Mouse (Mus musculus): ENCODE data around the gene Mknk2. TPM values are rescaled to one million over a fixed set of nuclear protein-coding genes. Genes with fewer than 3 reads are reported as not detected.

Gene Mknk2
- polyA plus RNA-seq, 1 experiment from 2014 or later, result 43.7 TPM

DNA sequence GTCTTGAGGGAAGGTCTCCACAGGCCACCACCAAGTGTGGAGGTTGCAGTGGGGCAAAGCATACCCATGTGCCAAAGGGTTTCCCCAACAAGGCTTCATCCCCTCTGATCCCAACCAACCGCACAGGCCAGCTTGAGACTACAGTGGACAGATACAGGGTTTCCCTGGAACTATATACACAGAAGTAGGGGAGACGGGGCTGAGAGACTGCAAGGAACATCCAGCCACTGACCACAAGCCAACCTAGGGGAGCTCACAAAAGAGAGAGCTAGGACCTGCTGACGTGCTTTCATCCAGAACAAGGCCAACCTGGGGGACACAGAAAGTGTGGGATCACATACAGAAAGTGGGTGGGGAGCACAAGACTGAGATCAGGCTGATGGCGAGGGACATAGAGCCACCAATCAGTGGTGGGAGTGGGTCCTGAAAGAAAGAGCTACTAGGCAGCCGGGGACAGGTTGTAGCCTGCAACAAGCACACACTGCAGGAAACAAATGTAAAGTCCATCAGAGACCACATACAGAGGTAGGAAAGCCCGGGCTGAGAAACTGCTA is 3.0 kb downstream of the Mknk2 start:
- H3K4me2 ChIP-seq (ENCODE audit: low read length), result peak overlapping the region; percentile 80
- no peak for ATAC-seq
- H3K4me3 ChIP-seq (ENCODE audit: low read depth, low read length), result peak overlapping the region; percentile 100
- peak overlapping the region; percentile 87 for H3K27ac ChIP-seq (ENCODE audit: low read length)
- no peaks in the 10 kb centered on the region for H3K27me3 ChIP-seq (ENCODE audit: control insufficient read depth, insufficient read depth, low read depth, low read length)
- H3K36me3 ChIP-seq (ENCODE audit: control insufficient read depth, insufficient read depth, low read length), result peaks cover 12% of the 10 kb centered on the region
- WGBS, result 16% methylated on average over 6 of the region's 6 CpGs
- H3K4me1 ChIP-seq (ENCODE audit: control insufficient read depth, insufficient read depth, low read length), result peaks cover 44% of the 10 kb centered on the region
- H3K9me3 ChIP-seq (replicated peaks; ENCODE audit: control insufficient read depth, low read length, poor library complexity, severe bottlenecking), result no peaks in the 10 kb centered on the region
- peak overlapping the region; percentile 98 for H3K9ac ChIP-seq (ENCODE audit: low read depth, low read length)

DNA sequence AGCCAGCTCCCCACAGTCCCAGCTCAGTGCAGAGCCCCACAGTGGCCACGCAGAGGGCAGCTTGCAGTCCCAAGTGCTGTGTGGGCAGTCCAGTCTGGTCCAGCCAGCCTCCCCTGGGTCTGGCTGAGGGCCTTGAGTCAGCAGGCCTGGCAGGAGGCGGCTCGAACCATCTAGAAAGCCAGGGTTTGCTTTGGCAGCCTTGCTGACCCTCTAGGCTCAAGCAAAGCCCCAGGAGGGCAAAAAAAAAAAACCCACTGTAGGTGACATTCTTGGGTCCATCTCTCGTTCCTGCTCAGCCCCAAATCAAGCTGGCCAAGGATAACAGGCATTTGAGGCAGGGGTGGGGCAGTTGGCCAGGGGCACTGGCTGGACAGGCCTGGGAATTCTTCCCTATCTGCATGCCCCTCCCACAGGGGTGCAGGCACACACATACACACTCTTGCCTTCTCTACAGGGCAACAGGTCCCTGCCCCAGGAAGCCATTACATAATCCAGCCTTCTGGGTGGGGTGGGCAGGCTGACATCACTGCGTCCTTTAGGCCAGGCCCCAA is 3.7 kb downstream of the Mknk2 start:
- peak overlapping the region; percentile 80 for H3K4me2 ChIP-seq (ENCODE audit: low read length)
- H3K9ac ChIP-seq (ENCODE audit: low read depth, low read length), result peak overlapping the region; percentile 98
- no peaks in the 10 kb centered on the region for H3K27me3 ChIP-seq (ENCODE audit: control insufficient read depth, insufficient read depth, low read depth, low read length)
- H3K36me3 ChIP-seq (ENCODE audit: control insufficient read depth, insufficient read depth, low read length), result peaks cover 16% of the 10 kb centered on the region
- ATAC-seq, result no peak
- peaks cover 44% of the 10 kb centered on the region for H3K4me1 ChIP-seq (ENCODE audit: control insufficient read depth, insufficient read depth, low read length)
- peak overlapping the region; percentile 100 for H3K4me3 ChIP-seq (ENCODE audit: low read depth, low read length)
- H3K27ac ChIP-seq (ENCODE audit: low read length), result no peak overlapping the region
- WGBS, result 72% methylated on average over 5 of the region's 5 CpGs
- H3K9me3 ChIP-seq (replicated peaks; ENCODE audit: control insufficient read depth, low read length, poor library complexity, severe bottlenecking), result no peaks in the 10 kb centered on the region

DNA sequence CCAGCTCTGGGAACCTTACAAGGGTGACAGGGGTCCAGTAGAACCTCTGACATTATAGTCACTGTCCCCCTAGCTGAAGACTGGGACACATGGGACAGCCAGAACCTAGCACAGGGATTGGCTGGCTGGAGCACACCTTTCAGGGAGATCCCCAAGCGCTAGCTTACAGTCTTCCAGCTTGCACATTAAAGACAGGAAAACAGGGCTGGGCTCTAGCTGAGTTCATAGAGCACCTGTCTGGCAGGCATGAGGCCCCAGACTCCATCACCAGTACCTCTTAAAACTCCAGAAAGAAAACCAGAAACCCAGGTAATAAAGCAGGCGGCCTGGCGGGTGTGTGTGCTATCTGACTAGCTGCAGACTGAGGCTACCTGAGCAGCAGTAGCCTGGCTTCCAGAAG is 4.2 kb downstream of the Mknk2 start:
- no peak overlapping the region for H3K27ac ChIP-seq (ENCODE audit: low read length)
- H3K4me1 ChIP-seq (ENCODE audit: control insufficient read depth, insufficient read depth, low read length), result peaks cover 44% of the 10 kb centered on the region
- WGBS, result 89% methylated on average over 3 of the region's 3 CpGs
- peak overlapping the region; percentile 98 for H3K9ac ChIP-seq (ENCODE audit: low read depth, low read length)
- peak overlapping the region; percentile 80 for H3K4me2 ChIP-seq (ENCODE audit: low read length)
- no peaks in the 10 kb centered on the region for H3K9me3 ChIP-seq (replicated peaks; ENCODE audit: control insufficient read depth, low read length, poor library complexity, severe bottlenecking)
- H3K27me3 ChIP-seq (ENCODE audit: control insufficient read depth, insufficient read depth, low read depth, low read length), result no peaks in the 10 kb centered on the region
- H3K4me3 ChIP-seq (ENCODE audit: low read depth, low read length), result no peak overlapping the region; the same call in 1 of the 2 replicates
- ATAC-seq, result no peak
- H3K36me3 ChIP-seq (ENCODE audit: control insufficient read depth, insufficient read depth, low read length), result peaks cover 21% of the 10 kb centered on the region

DNA sequence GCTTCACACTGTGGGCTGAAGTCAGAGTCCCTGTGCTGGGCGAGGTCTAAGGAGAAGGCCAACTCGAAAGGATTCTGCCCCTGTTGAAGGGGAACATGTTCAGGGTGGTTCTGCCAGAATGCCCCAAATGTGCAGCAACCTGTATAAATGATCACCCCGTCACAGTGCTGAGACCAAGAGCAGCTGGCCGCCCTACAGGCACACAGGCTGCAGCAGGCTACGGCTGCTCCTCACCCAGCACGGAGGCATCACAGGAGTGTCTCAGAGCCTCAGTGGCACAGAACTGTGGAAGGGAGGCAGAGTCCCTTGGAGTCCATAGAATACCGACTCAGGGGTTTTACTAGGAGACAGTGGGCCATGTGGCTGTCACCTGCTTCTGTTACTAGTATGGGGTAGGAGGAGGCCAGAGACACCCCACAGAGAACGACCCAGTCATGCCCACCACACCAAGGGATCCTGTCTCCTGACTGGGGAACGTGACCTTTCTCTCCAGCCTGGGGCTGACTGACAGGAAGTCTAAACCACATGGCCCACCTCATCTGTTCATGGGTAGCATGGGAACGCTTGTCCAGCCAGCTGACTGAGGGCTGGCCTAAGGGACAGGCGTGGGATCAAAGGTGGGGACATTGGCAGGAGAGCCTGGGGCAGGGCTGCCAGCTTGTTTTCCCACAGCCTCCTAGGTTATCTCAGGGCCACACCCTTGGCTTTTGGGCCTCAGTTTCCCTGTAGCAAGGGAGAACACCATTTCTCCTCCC is 5.8 kb downstream of the Mknk2 start:
- H3K4me2 ChIP-seq (ENCODE audit: low read length), result no peak overlapping the region
- ATAC-seq, result no peak
- H3K36me3 ChIP-seq (ENCODE audit: control insufficient read depth, insufficient read depth, low read length), result peaks cover 36% of the 10 kb centered on the region
- H3K4me1 ChIP-seq (ENCODE audit: control insufficient read depth, insufficient read depth, low read length), result peaks cover 31% of the 10 kb centered on the region
- 84% methylated on average over 11 of the region's 11 CpGs for WGBS
- no peak overlapping the region for H3K27ac ChIP-seq (ENCODE audit: low read length)
- no peak overlapping the region for H3K4me3 ChIP-seq (ENCODE audit: low read depth, low read length)
- no peak overlapping the region for H3K9ac ChIP-seq (ENCODE audit: low read depth, low read length)
- no peaks in the 10 kb centered on the region for H3K9me3 ChIP-seq (replicated peaks; ENCODE audit: control insufficient read depth, low read length, poor library complexity, severe bottlenecking)
- no peaks in the 10 kb centered on the region for H3K27me3 ChIP-seq (ENCODE audit: control insufficient read depth, insufficient read depth, low read depth, low read length)

DNA sequence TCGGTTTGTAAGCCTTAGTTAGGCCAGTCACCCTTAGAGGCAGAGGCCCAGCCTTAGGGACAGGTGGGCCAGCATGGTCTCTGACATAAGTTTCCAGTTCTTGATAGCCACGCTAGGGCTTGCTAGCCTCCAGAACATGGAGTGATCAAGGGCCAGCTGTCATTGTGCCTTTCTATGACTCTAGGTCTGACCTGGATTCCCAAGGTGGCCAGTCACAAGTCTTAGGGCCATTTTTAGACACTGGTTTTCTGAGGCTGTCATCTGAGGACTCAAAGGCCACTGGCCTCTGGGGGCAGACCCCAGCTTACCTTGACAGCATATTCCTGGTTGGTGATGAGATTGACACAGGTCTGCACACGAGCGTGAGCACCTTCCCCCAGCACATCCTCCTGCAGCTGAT is 6.7 kb downstream of the Mknk2 start:
- Histone ChIP-seq H3K4me1 (ENCODE audit: control insufficient read depth, insufficient read depth, low read length) (peaks cover 27% of the 10 kb centered on the region), H3K4me3 (ENCODE audit: low read depth, low read length) (no peak overlapping the region), H3K9ac (ENCODE audit: low read depth, low read length) (no peak overlapping the region), H3K27me3 (ENCODE audit: control insufficient read depth, insufficient read depth, low read depth, low read length) (no peaks in the 10 kb centered on the region), H3K4me2 (ENCODE audit: low read length) (no peak overlapping the region), H3K27ac (ENCODE audit: low read length) (no peak overlapping the region), H3K36me3 (ENCODE audit: control insufficient read depth, insufficient read depth, low read length) (peaks cover 41% of the 10 kb centered on the region), H3K9me3 (replicated peaks; ENCODE audit: control insufficient read depth, low read length, poor library complexity, severe bottlenecking) (no peaks in the 10 kb centered on the region)
- 94% methylated on average over 4 of the region's 4 CpGs for WGBS
- no peak for ATAC-seq

DNA sequence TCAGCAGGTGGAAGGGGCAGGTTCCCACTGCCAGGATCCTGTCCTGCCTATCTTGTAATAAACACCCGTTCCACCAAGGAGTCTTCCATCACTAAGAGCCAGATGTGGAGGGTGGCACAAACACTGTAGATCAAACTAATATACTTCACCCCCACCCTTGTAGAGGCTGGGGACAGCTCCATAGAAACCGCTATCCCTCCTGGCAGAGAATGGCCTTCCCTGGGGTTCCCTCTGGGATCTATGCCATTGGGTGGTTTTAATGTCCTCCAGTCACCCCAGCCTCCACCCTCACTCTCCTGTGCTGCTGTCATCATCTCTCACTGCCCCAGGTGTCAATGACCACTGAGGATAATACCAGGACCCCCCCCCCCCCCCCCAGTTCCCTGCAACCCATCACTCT is 7.4 kb downstream of the Mknk2 start:
- Histone ChIP-seq H3K4me3 (ENCODE audit: low read depth, low read length) (no peak overlapping the region), H3K9me3 (replicated peaks; ENCODE audit: control insufficient read depth, low read length, poor library complexity, severe bottlenecking) (no peaks in the 10 kb centered on the region), H3K27ac (ENCODE audit: low read length) (no peak overlapping the region), H3K9ac (ENCODE audit: low read depth, low read length) (0 out of 2 replicates have a peak overlapping the region, but pooled peaks have one; percentile 26), H3K4me2 (ENCODE audit: low read length) (no peak overlapping the region), H3K4me1 (ENCODE audit: control insufficient read depth, insufficient read depth, low read length) (peaks cover 27% of the 10 kb centered on the region), H3K27me3 (ENCODE audit: control insufficient read depth, insufficient read depth, low read depth, low read length) (no peaks in the 10 kb centered on the region), H3K36me3 (ENCODE audit: control insufficient read depth, insufficient read depth, low read length) (peaks cover 45% of the 10 kb centered on the region)
- 87% methylated on average over 2 of the region's 2 CpGs for WGBS
- no peak for ATAC-seq

DNA sequence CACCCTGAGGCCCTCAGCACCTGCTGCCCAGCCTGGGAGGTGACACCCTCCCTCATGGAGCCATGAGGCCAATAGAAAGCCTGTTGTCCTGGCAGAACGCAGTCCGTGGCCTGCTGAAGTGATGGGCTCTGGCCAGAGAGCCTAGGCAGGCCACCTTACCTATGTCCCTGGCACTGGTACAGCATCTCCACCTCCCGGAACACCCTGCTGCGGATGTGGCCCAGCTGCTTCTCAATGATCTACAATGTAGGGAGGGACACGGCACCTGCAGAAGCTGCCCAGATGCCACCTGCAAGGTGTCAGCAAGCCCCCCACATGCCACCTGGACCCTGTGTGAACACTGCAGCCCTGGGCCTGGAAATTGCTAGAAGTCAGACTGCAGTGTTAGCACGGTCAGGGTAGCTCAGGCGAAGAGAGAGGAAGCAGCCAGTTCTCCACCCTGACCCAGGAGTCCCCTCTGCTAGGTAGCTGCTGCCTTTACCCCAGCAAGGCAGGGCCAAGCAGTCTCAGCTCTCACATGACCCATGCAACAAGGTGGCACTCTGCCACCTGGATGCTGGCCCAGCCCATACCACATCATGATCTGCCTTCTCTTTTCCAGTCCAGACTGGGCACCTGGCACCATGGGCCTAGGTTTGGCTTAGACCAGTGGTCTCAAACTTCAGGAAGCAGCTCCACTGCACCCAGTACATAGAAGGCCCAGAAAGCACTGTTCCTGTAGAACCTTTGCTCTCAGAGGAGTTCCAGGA is 8.0 kb downstream of the Mknk2 start:
- no peaks in the 10 kb centered on the region for H3K27me3 ChIP-seq (ENCODE audit: control insufficient read depth, insufficient read depth, low read depth, low read length)
- no peak overlapping the region for H3K4me2 ChIP-seq (ENCODE audit: low read length)
- H3K9me3 ChIP-seq (replicated peaks; ENCODE audit: control insufficient read depth, low read length, poor library complexity, severe bottlenecking), result no peaks in the 10 kb centered on the region
- H3K9ac ChIP-seq (ENCODE audit: low read depth, low read length), result 0 out of 2 replicates have a peak overlapping the region, but pooled peaks have one; percentile 26
- H3K4me1 ChIP-seq (ENCODE audit: control insufficient read depth, insufficient read depth, low read length), result peaks cover 23% of the 10 kb centered on the region
- no peak for ATAC-seq
- H3K27ac ChIP-seq (ENCODE audit: low read length), result no peak overlapping the region
- peaks cover 45% of the 10 kb centered on the region for H3K36me3 ChIP-seq (ENCODE audit: control insufficient read depth, insufficient read depth, low read length)
- 96% methylated on average over 7 of the region's 7 CpGs for WGBS
- H3K4me3 ChIP-seq (ENCODE audit: low read depth, low read length), result no peak overlapping the region

DNA sequence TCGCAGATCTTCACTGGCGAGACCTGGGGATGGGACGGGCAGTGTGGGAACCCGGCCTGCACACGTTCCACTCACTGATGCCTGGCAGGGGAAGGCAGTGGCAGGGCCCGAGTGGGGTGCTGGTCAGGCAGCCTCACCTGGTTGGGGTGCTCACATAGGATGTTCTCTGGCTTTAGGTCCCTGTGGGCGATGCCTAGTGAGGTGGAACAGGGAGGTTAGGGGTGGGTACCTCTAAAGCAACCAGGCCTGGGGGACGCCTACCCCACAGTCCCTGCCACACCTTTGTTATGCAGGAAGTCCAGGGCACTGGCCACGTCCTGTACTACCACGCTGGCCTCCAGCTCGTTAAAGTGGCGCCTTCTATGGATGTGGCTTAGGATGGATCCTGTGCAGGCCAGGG is 8.9 kb downstream of the Mknk2 start:
- no peak overlapping the region for H3K9ac ChIP-seq (ENCODE audit: low read depth, low read length)
- no peaks in the 10 kb centered on the region for H3K27me3 ChIP-seq (ENCODE audit: control insufficient read depth, insufficient read depth, low read depth, low read length)
- peaks cover 14% of the 10 kb centered on the region for H3K4me1 ChIP-seq (ENCODE audit: control insufficient read depth, insufficient read depth, low read length)
- H3K9me3 ChIP-seq (replicated peaks; ENCODE audit: control insufficient read depth, low read length, poor library complexity, severe bottlenecking), result no peaks in the 10 kb centered on the region
- H3K4me2 ChIP-seq (ENCODE audit: low read length), result no peak overlapping the region
- peaks cover 45% of the 10 kb centered on the region for H3K36me3 ChIP-seq (ENCODE audit: control insufficient read depth, insufficient read depth, low read length)
- no peak for ATAC-seq
- 93% methylated on average over 12 of the region's 12 CpGs for WGBS
- no peak overlapping the region for H3K27ac ChIP-seq (ENCODE audit: low read length)
- no peak overlapping the region for H3K4me3 ChIP-seq (ENCODE audit: low read depth, low read length)

All from midbrain, embryonic 16.5 days (tissue).